Mouse (Mus musculus) forebrain, embryonic 15.5 days (tissue): ENCODE results near the gene Ctse. TPM values are rescaled to one million over a fixed set of nuclear protein-coding genes. Genes with fewer than 3 reads are reported as not detected.
A peak's percentile ranks its signal among the peaks of the same experiment; 100 is the strongest.
"Not testable (repeated sequence)": the region's sequence is repeated elsewhere in the genome, so short reads cannot be mapped to it uniquely, and the experiment has no call there.

Experiments
- ATAC-seq: fragments of 200-750 bp; cut with Nextera tagmentation; replicated peaks from 2 replicates; pipeline ENCODE4 v1.8.0; 2017; ENCODE audit warnings: mild to moderate bottlenecking, moderate TSS enrichment, moderate library complexity
- H3K27ac ChIP-seq: fragments of 300-500 bp; sonication (generic); replicated peaks from 2 replicates; pipeline ENCODE4 v1.5.1; 2015; ENCODE audit warnings: mild to moderate bottlenecking, inconsistent platforms
- H3K27me3 ChIP-seq: fragments of 300-500 bp; sonication (generic); 2 replicates; pipeline ENCODE4 v1.6.1; 2015; ENCODE audit warnings: inconsistent platforms
- H3K36me3 ChIP-seq: fragments of 300-500 bp; sonication (generic); 2 replicates; pipeline ENCODE4 v1.6.1; 2015; ENCODE audit warnings: mild to moderate bottlenecking, inconsistent platforms
- H3K4me1 ChIP-seq: fragments of 300-500 bp; sonication (generic); 2 replicates; pipeline ENCODE4 v1.6.1; 2015; ENCODE audit warnings: inconsistent platforms
- H3K4me2 ChIP-seq: fragments of 300-500 bp; sonication (generic); replicated peaks from 2 replicates; pipeline ENCODE4 v1.6.1; 2015; ENCODE audit warnings: mild to moderate bottlenecking, inconsistent platforms
- H3K4me3 ChIP-seq: fragments of 300-500 bp; sonication (generic); 2 replicates; pipeline ENCODE4 v1.5.1; 2015; ENCODE audit warnings: mild to moderate bottlenecking, inconsistent platforms
- H3K9ac ChIP-seq: fragments of 300-500 bp; sonication (generic); replicated peaks from 2 replicates; pipeline ENCODE4 v1.6.1; 2015; ENCODE audit warnings: mild to moderate bottlenecking, inconsistent platforms
- H3K9me3 ChIP-seq: fragments of 300-500 bp; sonication (generic); 2 replicates; pipeline ENCODE4 v1.6.1; 2016; ENCODE audit warnings: inconsistent platforms
- WGBS: fragments of 180-500 bp; shearing (Covaris S2); methylation state at CpG from one replicate; pipeline ENCODE4 v1.1.7; 2015; ENCODE audit warnings: mixed read lengths; 5-methylcytosine and 5-hydroxymethylcytosine counted together
- polyA plus RNA-seq: library from polyadenylated mRNA; unstranded; fragments of >200 nt; fragmentation: Nextera tagmentation; extraction: Ambion mirVana; gene quantifications from 2 replicates; pipeline ENCODE4 v1.2.1, GENCODE M21; 2015

Ctse gene
- polyA plus RNA-seq, 1 experiment from 2014 or later = not detected

GRCm38 (mm10) chr1:131623644-131624043 lies 14.5 kb upstream of the Ctse start:
- Histone ChIP-seq H3K36me3 (no peaks in the 10 kb centered on the region), H3K27me3 (no peaks in the 10 kb centered on the region), H3K27ac (no peak overlapping the region), H3K9me3 (0 out of 2 replicates have a peak, but pooled peaks cover 5% of the 10 kb centered on the region), H3K4me3 (no peak overlapping the region), H3K4me2 (no peak overlapping the region), H3K4me1 (no peaks in the 10 kb centered on the region), H3K9ac (no peak overlapping the region)
- 90% methylated on average over 3 of the region's 3 CpGs for WGBS
- no peak for ATAC-seq

GRCm38 (mm10) chr1:131624175-131624835 lies 13.8 kb upstream of the Ctse start:
- no peaks in the 10 kb centered on the region for H3K27me3 ChIP-seq
- no peaks in the 10 kb centered on the region for H3K36me3 ChIP-seq
- no peak overlapping the region for H3K27ac ChIP-seq
- ATAC-seq = no peak
- WGBS = 62% methylated on average over 3 of the region's 3 CpGs
- H3K4me2 ChIP-seq = no peak overlapping the region
- no peaks in the 10 kb centered on the region for H3K4me1 ChIP-seq
- H3K4me3 ChIP-seq = no peak overlapping the region
- no peak overlapping the region for H3K9ac ChIP-seq
- 0 out of 2 replicates have a peak, but pooled peaks cover 4% of the 10 kb centered on the region for H3K9me3 ChIP-seq

GRCm38 (mm10) chr1:131626200-131626599 lies 11.9 kb upstream of the Ctse start:
- no peaks in the 10 kb centered on the region for H3K9me3 ChIP-seq
- H3K27ac ChIP-seq = no peak overlapping the region
- no peak for ATAC-seq
- H3K27me3 ChIP-seq = no peaks in the 10 kb centered on the region
- H3K4me2 ChIP-seq = no peak overlapping the region
- no peak overlapping the region for H3K9ac ChIP-seq
- H3K4me1 ChIP-seq = no peaks in the 10 kb centered on the region
- WGBS = 89% methylated on average over 6 of the region's 6 CpGs
- H3K36me3 ChIP-seq = no peaks in the 10 kb centered on the region
- H3K4me3 ChIP-seq = no peak overlapping the region

GRCm38 (mm10) chr1:131632216-131632615 lies 5.9 kb upstream of the Ctse start:
- not testable (repeated sequence) for ATAC-seq, H3K27ac ChIP-seq, H3K9me3 ChIP-seq, H3K36me3 ChIP-seq, H3K4me1 ChIP-seq, H3K4me3 ChIP-seq, H3K27me3 ChIP-seq, H3K9ac ChIP-seq, H3K4me2 ChIP-seq
- WGBS = 28% methylated on average over 6 of the region's 6 CpGs

GRCm38 (mm10) chr1:131634495-131634894 lies 3.6 kb upstream of the Ctse start:
- Histone ChIP-seq H3K4me1 (no peaks in the 10 kb centered on the region), H3K9me3 (no peaks in the 10 kb centered on the region), H3K9ac (no peak overlapping the region), H3K27ac (no peak overlapping the region), H3K4me2 (no peak overlapping the region), H3K27me3 (no peaks in the 10 kb centered on the region), H3K4me3 (no peak overlapping the region), H3K36me3 (no peaks in the 10 kb centered on the region)
- ATAC-seq = no peak

GRCm38 (mm10) chr1:131638541-131639421 lies 675 bp downstream of the Ctse start:
- Histone ChIP-seq H3K36me3 (no peaks in the 10 kb centered on the region), H3K4me2 (no peak overlapping the region), H3K4me1 (no peaks in the 10 kb centered on the region), H3K4me3 (no peak overlapping the region), H3K27me3 (no peaks in the 10 kb centered on the region), H3K27ac (no peak overlapping the region), H3K9ac (no peak overlapping the region), H3K9me3 (no peaks in the 10 kb centered on the region)
- 88% methylated on average over 9 of the region's 9 CpGs for WGBS
- no peak for ATAC-seq

GRCm38 (mm10) chr1:131640062-131640461 lies 2.0 kb downstream of the Ctse start:
- no peak overlapping the region for H3K4me2 ChIP-seq
- H3K9ac ChIP-seq = no peak overlapping the region
- H3K9me3 ChIP-seq = no peaks in the 10 kb centered on the region
- WGBS = 82% methylated on average over 4 of the region's 4 CpGs
- H3K4me3 ChIP-seq = no peak overlapping the region
- no peak overlapping the region for H3K27ac ChIP-seq
- no peaks in the 10 kb centered on the region for H3K27me3 ChIP-seq
- no peaks in the 10 kb centered on the region for H3K36me3 ChIP-seq
- ATAC-seq = no peak
- no peaks in the 10 kb centered on the region for H3K4me1 ChIP-seq

GRCm38 (mm10) chr1:131641565-131641964 lies 3.5 kb downstream of the Ctse start:
- 91% methylated on average over 13 of the region's 13 CpGs for whole genome bisulfite sequencing
- no peak overlapping the region for H3K9ac ChIP-seq
- no peak for ATAC-seq
- no peaks in the 10 kb centered on the region for H3K9me3 ChIP-seq
- no peak overlapping the region for H3K4me3 ChIP-seq
- no peaks in the 10 kb centered on the region for H3K27me3 ChIP-seq
- no peaks in the 10 kb centered on the region for H3K36me3 ChIP-seq
- no peak overlapping the region for H3K4me2 ChIP-seq
- no peaks in the 10 kb centered on the region for H3K4me1 ChIP-seq
- no peak overlapping the region for H3K27ac ChIP-seq

- no peak overlapping the region for H3K9ac ChIP-seq
- H3K27ac ChIP-seq = no peak overlapping the region
- no peaks in the 10 kb centered on the region for H3K4me1 ChIP-seq
- WGBS = 97% methylated on average over 2 of the region's 2 CpGs
- H3K9me3 ChIP-seq = no peaks in the 10 kb centered on the region
- H3K4me2 ChIP-seq = no peak overlapping the region
- no peaks in the 10 kb centered on the region for H3K27me3 ChIP-seq
- H3K36me3 ChIP-seq = no peaks in the 10 kb centered on the region
- no peak overlapping the region for H3K4me3 ChIP-seq
- ATAC-seq = no peak
These were observed 4.1 kb downstream of the Ctse start for GRCm38 (mm10) chr1:131642251-131642650.

GRCm38 (mm10) chr1:131652670-131653443 lies 14.8 kb downstream of the Ctse start:
- no peak for ATAC-seq
- H3K4me1 ChIP-seq = peaks cover 7% of the 10 kb centered on the region
- H3K27me3 ChIP-seq = no peaks in the 10 kb centered on the region
- H3K27ac ChIP-seq = no peak overlapping the region
- no peak overlapping the region for H3K9ac ChIP-seq
- H3K4me2 ChIP-seq = no peak overlapping the region
- H3K4me3 ChIP-seq = no peak overlapping the region
- no peaks in the 10 kb centered on the region for H3K36me3 ChIP-seq
- WGBS = 74% methylated on average over 12 of the region's 12 CpGs
- no peaks in the 10 kb centered on the region for H3K9me3 ChIP-seq

- H3K4me2 ChIP-seq = no peak overlapping the region
- H3K4me3 ChIP-seq = no peak overlapping the region
- H3K27ac ChIP-seq = no peak overlapping the region
- no peak overlapping the region for H3K9ac ChIP-seq
- WGBS = 84% methylated on average over 6 of the region's 6 CpGs
- no peak for ATAC-seq
- H3K27me3 ChIP-seq = no peaks in the 10 kb centered on the region
- H3K9me3 ChIP-seq = no peaks in the 10 kb centered on the region
- no peaks in the 10 kb centered on the region for H3K36me3 ChIP-seq
- peaks cover 7% of the 10 kb centered on the region for H3K4me1 ChIP-seq
These were observed 17.5 kb downstream of the Ctse start for GRCm38 (mm10) chr1:131655601-131656000.

GRCm38 (mm10) chr1:131657945-131658354 lies 19.8 kb downstream of the Ctse start:
- H3K4me3 ChIP-seq = peak overlapping the region; percentile 24
- no peaks in the 10 kb centered on the region for H3K27me3 ChIP-seq
- H3K4me1 ChIP-seq = peaks cover 7% of the 10 kb centered on the region
- no peaks in the 10 kb centered on the region for H3K9me3 ChIP-seq
- no peaks in the 10 kb centered on the region for H3K36me3 ChIP-seq
- H3K4me2 ChIP-seq = peak overlapping the region; percentile 27
- H3K9ac ChIP-seq = peak overlapping the region; percentile 37
- WGBS = under 1% methylated on average over 11 of the region's 11 CpGs
- ATAC-seq = peak; percentile 94
- H3K27ac ChIP-seq = peak overlapping the region; percentile 85
